Mouse (Mus musculus) ES-E14 (cell line): Measurements from ENCODE around the gene Zfp672.

ENCODE experiments used
- HCFC1 ChIP-seq: IDR thresholded peaks from 2 replicates; pipeline ENCODE4 v1.6.1; 2012; ENCODE audit warnings: low read length, inconsistent platforms, borderline replicate concordance; ENCODE audit not compliant: insufficient read depth
- MAFK ChIP-seq: IDR thresholded peaks from 2 replicates; pipeline ENCODE4 v1.6.1; 2014; ENCODE audit warnings: mild to moderate bottlenecking, low read depth, low read length, inconsistent platforms; ENCODE audit not compliant: insufficient read depth
- ZC3H11A ChIP-seq: IDR thresholded peaks from 2 replicates; pipeline ENCODE4 v1.6.1; 2012; ENCODE audit warnings: low read depth, mild to moderate bottlenecking, inconsistent platforms, low read length, borderline replicate concordance

- TF ChIP-seq ZC3H11A (no peak), MAFK (no peak), HCFC1 (no peak)
Observed at GRCm38 (mm10) chr11:58354927-58355326, 24.8 kb upstream of the Zfp672 start.
